Mouse (Mus musculus): Measurements from ENCODE around the gene Sh3pxd2a.

DNA sequence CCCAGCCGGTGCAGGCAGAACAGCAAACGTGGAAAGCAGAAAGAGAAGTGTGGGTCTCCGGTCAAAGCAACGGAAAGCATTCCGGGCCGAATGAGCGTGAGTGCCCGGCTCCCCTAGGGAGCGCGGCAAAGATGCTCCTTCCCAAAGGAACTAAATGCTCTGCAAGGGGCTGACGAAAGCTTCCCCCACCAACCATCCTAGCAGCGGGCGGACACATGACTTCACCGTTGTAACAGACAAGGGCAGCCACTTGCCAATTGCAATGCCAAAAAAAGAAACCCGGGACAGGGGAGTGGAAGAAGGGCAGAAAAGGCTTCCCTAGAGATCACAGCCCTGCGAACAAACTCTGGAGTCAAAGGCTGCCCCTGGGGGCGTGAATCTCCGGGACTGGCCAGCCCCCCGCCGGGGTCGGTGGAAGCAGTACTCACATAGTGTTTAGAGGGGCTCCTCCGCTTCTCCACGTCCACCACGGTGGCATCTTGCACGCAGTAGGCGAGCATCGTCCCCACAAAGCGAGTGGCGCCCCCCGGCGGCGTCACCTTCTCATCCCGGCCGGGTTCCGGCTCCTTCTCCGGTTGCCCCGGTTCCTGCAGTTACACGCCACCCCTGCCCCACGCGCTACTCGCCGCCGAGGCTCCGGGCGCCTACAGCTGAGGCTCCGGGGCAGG, 431 bp downstream of the Sh3pxd2a start:
- TF ChIP-seq NANOG (IDR thresholded peaks at IDR 0.05; ENCODE audit: borderline replicate concordance, low read length) (no peak), CTCF (conservative IDR thresholded peaks at IDR 0.05; ENCODE audit: low read length) (peak; percentile 18; the same call in 1 of the 2 replicates)
